Mouse (Mus musculus) midbrain, embryonic 14.5 days (tissue): ENCODE measurements around the gene Ptcd3. TPM values are rescaled to one million over a fixed set of nuclear protein-coding genes. Genes with fewer than 3 reads are reported as not detected.
"Not testable (repeated sequence)": the region's sequence is repeated elsewhere in the genome, so short reads cannot be mapped to it uniquely, and the experiment has no call there.

ENCODE experiments used
- ATAC-seq: fragments of 200-750 bp; cut with Nextera tagmentation; 2 replicates; pipeline ENCODE4 v1.8.0; 2017; ENCODE audit warnings: moderate number of reproducible peaks, moderate library complexity; ENCODE audit not compliant: low FRiP score, low TSS enrichment
- DNase-seq: peaks from one replicate; pipeline ENCODE4 v3.0.0-alpha.2; 2015
- H3K27ac ChIP-seq: fragments of 300-500 bp; sonication (generic); replicated peaks from 2 replicates; pipeline ENCODE4 v1.5.1; 2014; ENCODE audit warnings: mild to moderate bottlenecking, low read depth, low read length, moderate library complexity
- H3K27me3 ChIP-seq: fragments of 300-500 bp; sonication (generic); 2 replicates; pipeline ENCODE4 v1.6.1; 2014; ENCODE audit warnings: low read length, control low read depth, mixed read lengths; ENCODE audit not compliant: control insufficient read depth, insufficient read depth
- H3K36me3 ChIP-seq: fragments of 300-500 bp; sonication (generic); 2 replicates; pipeline ENCODE4 v1.6.1; 2014; ENCODE audit warnings: low read length, control low read depth; ENCODE audit not compliant: control insufficient read depth, insufficient read depth
- H3K4me1 ChIP-seq: fragments of 300-500 bp; sonication (generic); 2 replicates; pipeline ENCODE4 v1.6.1; 2014; ENCODE audit warnings: mild to moderate bottlenecking, antibody characterized with exemption, low read length, control low read depth; ENCODE audit not compliant: control insufficient read depth, insufficient read depth
- H3K4me2 ChIP-seq: fragments of 300-500 bp; sonication (generic); 2 replicates; pipeline ENCODE4 v1.6.1; 2014; ENCODE audit warnings: mild to moderate bottlenecking, low read length, moderate library complexity
- H3K4me3 ChIP-seq: fragments of 300-500 bp; sonication (generic); replicated peaks from 2 replicates; pipeline ENCODE4 v1.5.1; 2014; ENCODE audit warnings: low read depth, low read length
- H3K9ac ChIP-seq: fragments of 300-500 bp; sonication (generic); replicated peaks from 2 replicates; pipeline ENCODE4 v1.6.1; 2014; ENCODE audit warnings: mild to moderate bottlenecking, low read length, moderate library complexity
- H3K9me3 ChIP-seq: fragments of 300-500 bp; sonication (generic); 2 replicates; pipeline ENCODE4 v1.6.1; 2016; ENCODE audit warnings: low read length, control low read depth, mixed read lengths; ENCODE audit not compliant: control insufficient read depth
- WGBS: fragments of 180-500 bp; shearing (Covaris S2); extraction: QIAGEN DNeasy Blood & Tissue Kit; methylation state at CpG from one replicate; pipeline ENCODE4 v1.1.7; 2014; 5-methylcytosine and 5-hydroxymethylcytosine counted together
- polyA plus RNA-seq: library from polyadenylated mRNA; unstranded; fragments of >200 nt; fragmentation: Nextera tagmentation; extraction: Ambion mirVana; gene quantifications from 2 replicates; pipeline ENCODE4 v1.2.1, GENCODE M21; 2014

Gene Ptcd3
- polyA plus RNA-seq, 1 experiment from 2014 or later = 99.8 TPM

GRCm38 (mm10) chr6:71932347-71932746, 23.8 kb upstream of the Ptcd3 start:
- no peak overlapping the region for H3K27ac ChIP-seq
- peaks cover 79% of the 10 kb centered on the region for H3K36me3 ChIP-seq
- WGBS = 89% methylated on average over 5 of the region's 5 CpGs
- H3K4me1 ChIP-seq = no peaks in the 10 kb centered on the region
- H3K9ac ChIP-seq = no peak overlapping the region
- no peak overlapping the region for H3K4me3 ChIP-seq
- no peak overlapping the region for H3K4me2 ChIP-seq
- no peaks in the 10 kb centered on the region for H3K27me3 ChIP-seq
- DNase-seq = no peak
- no peak for ATAC-seq
- no peaks in the 10 kb centered on the region for H3K9me3 ChIP-seq

- no peaks in the 10 kb centered on the region for H3K9me3 ChIP-seq
- ATAC-seq (no peak), DNase-seq (no peak)
- no peak overlapping the region for H3K27ac ChIP-seq
- peaks cover 77% of the 10 kb centered on the region for H3K36me3 ChIP-seq
- H3K4me1 ChIP-seq = no peaks in the 10 kb centered on the region
- WGBS = 90% methylated on average over 12 of the region's 12 CpGs
- no peaks in the 10 kb centered on the region for H3K27me3 ChIP-seq
- H3K9ac ChIP-seq = no peak overlapping the region
- no peak overlapping the region for H3K4me3 ChIP-seq
- no peak overlapping the region for H3K4me2 ChIP-seq
These were observed 22.4 kb upstream of the Ptcd3 start for GRCm38 (mm10) chr6:71930830-71931437.

GRCm38 (mm10) chr6:71930053-71930452, 21.5 kb upstream of the Ptcd3 start:
- H3K9me3 ChIP-seq = no peaks in the 10 kb centered on the region
- H3K36me3 ChIP-seq = peaks cover 71% of the 10 kb centered on the region
- ATAC-seq (no peak), DNase-seq (no peak)
- H3K4me3 ChIP-seq = no peak overlapping the region
- 95% methylated on average over 10 of the region's 10 CpGs for WGBS
- H3K27me3 ChIP-seq = no peaks in the 10 kb centered on the region
- no peak overlapping the region for H3K9ac ChIP-seq
- H3K4me2 ChIP-seq = no peak overlapping the region
- H3K4me1 ChIP-seq = no peaks in the 10 kb centered on the region
- H3K27ac ChIP-seq = no peak overlapping the region

- Histone ChIP-seq H3K9ac (no peak overlapping the region), H3K4me1 (no peaks in the 10 kb centered on the region), H3K36me3 (peaks cover 76% of the 10 kb centered on the region), H3K4me3 (no peak overlapping the region), H3K4me2 (no peak overlapping the region), H3K27me3 (no peaks in the 10 kb centered on the region), H3K27ac (no peak overlapping the region), H3K9me3 (no peaks in the 10 kb centered on the region)
- ATAC-seq (no peak), DNase-seq (peak; percentile 85)
These were observed 19.4 kb upstream of the Ptcd3 start for GRCm38 (mm10) chr6:71927911-71928310.

- ATAC-seq, H3K27me3 ChIP-seq, H3K27ac ChIP-seq, H3K4me1 ChIP-seq, DNase-seq, H3K9me3 ChIP-seq, H3K4me2 ChIP-seq, H3K4me3 ChIP-seq, H3K9ac ChIP-seq: not testable (repeated sequence)
- 90% methylated on average over 5 of the region's 5 CpGs for WGBS
- H3K36me3 ChIP-seq = peaks cover 76% of the 10 kb centered on the region
These were observed 16.7 kb upstream of the Ptcd3 start for GRCm38 (mm10) chr6:71925233-71925632.

GRCm38 (mm10) chr6:71920752-71921151, 12.2 kb upstream of the Ptcd3 start:
- Histone ChIP-seq H3K36me3 (peaks cover 79% of the 10 kb centered on the region), H3K4me2 (no peak overlapping the region), H3K27me3 (no peaks in the 10 kb centered on the region), H3K4me1 (no peaks in the 10 kb centered on the region), H3K4me3 (no peak overlapping the region), H3K9me3 (no peaks in the 10 kb centered on the region), H3K9ac (no peak overlapping the region), H3K27ac (no peak overlapping the region)
- ATAC-seq = no peak
- WGBS = 96% methylated on average over 7 of the region's 7 CpGs
- no peak for DNase-seq

- H3K9ac ChIP-seq = no peak overlapping the region
- H3K9me3 ChIP-seq = no peaks in the 10 kb centered on the region
- no peak overlapping the region for H3K27ac ChIP-seq
- peaks cover 4% of the 10 kb centered on the region for H3K4me1 ChIP-seq
- no peak for DNase-seq
- H3K27me3 ChIP-seq = no peaks in the 10 kb centered on the region
- ATAC-seq = no peak
- peaks cover 30% of the 10 kb centered on the region for H3K36me3 ChIP-seq
- H3K4me3 ChIP-seq = no peak overlapping the region
- no peak overlapping the region for H3K4me2 ChIP-seq
- 94% methylated on average over 5 of the region's 5 CpGs for WGBS
These were observed 3.3 kb upstream of the Ptcd3 start for GRCm38 (mm10) chr6:71911686-71912450.

- Histone ChIP-seq H3K4me2 (peak overlapping the region; percentile 83), H3K9ac (no peak overlapping the region), H3K9me3 (no peaks in the 10 kb centered on the region), H3K4me1 (peaks cover 4% of the 10 kb centered on the region), H3K27ac (no peak overlapping the region), H3K36me3 (peaks cover 25% of the 10 kb centered on the region), H3K27me3 (no peaks in the 10 kb centered on the region), H3K4me3 (peak overlapping the region; percentile 64; the same call in 1 of the 2 replicates)
- DNase-seq (no peak), ATAC-seq (no peak)
- 82% methylated on average over 6 of the region's 6 CpGs for whole genome bisulfite sequencing
These were observed 1.3 kb upstream of the Ptcd3 start for GRCm38 (mm10) chr6:71909840-71910239.

GRCm38 (mm10) chr6:71909384-71909783, 834 bp upstream of the Ptcd3 start:
- no peak; the same call in 1 of the 2 replicates for ATAC-seq
- Histone ChIP-seq H3K36me3 (peaks cover 27% of the 10 kb centered on the region), H3K9ac (0 out of 2 replicates have a peak overlapping the region, but pooled peaks have one; percentile 21), H3K27ac (no peak overlapping the region), H3K4me2 (peak overlapping the region; percentile 83), H3K4me3 (peak overlapping the region; percentile 64), H3K27me3 (no peaks in the 10 kb centered on the region), H3K4me1 (peaks cover 4% of the 10 kb centered on the region), H3K9me3 (no peaks in the 10 kb centered on the region)
- WGBS = 26% methylated on average over 10 of the region's 10 CpGs
- DNase-seq = no peak
